Mouse (Mus musculus): ENCODE data around the gene Gm5426. TPM values are rescaled to one million over a fixed set of nuclear protein-coding genes. Genes with fewer than 3 reads are reported as not detected.
A peak's percentile ranks its signal among the peaks of the same experiment; 100 is the strongest.
"Not testable (repeated sequence)": the region's sequence is repeated elsewhere in the genome, so short reads cannot be mapped to it uniquely, and the experiment has no call there.

The Gm5426 gene
- total RNA-seq, 2 experiments from 2014 or later: not detected

DNA sequence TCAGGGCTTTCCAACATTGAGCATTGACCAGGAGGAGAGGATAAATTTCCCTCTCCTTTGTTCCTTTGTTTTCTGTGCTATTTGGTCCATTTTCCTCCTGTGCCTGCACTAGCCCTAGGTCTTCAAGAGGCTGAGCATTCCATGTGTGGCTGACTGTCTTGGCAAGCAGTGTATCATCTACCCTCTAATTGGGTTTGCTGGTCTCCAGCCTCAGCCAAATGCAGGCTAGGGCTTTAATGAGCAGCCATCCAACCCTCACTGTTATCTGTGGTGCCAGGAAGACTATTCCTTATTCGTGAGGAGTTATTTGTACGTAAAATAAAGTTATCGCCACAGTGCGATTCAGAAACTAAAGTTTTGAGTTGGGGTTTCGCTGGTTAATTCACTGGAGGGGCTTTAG, 2.2 kb downstream of the Gm5426 start:
- DNase-seq (ENCODE audit: low spot score): no peak

DNA sequence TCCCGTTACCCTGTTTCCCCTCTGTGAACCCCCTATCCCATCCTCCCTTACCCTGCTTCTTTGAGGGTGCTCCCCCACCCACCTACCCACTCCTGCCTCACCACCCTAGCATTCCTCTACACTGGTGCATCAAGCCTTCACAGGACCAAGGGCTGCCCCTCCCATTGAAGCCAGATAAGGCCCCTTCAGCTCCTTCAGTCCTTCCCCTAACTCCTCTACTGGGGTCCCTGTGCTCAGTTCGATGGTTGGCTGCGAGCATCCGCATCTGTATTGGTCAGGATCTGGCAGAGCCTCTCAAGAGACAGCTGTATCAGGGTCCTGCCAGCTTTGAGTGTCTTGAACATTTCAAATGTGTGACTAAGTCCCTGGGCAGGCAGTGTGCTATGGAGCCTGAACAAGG, 2.9 kb downstream of the Gm5426 start:
- not testable (repeated sequence) for DNase-seq (ENCODE audit: low spot score)

DNA sequence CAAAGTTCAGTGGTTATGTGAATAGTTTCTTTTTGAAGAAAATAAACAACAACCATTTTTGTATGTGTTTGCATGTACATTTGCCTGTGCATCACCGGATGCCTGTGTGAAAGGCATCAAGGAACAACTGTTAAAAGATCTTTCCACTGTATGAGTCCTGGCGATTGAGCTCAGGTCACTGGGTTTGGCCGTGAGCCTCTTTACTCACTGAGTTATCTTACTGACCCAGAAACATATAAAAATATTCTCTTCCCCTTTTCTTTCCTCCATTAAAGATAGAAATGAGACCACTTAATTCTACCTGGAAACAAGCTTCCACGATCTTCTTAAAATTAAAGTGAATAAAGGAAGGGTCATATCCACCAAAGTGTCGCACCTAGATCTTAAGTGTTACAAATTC, 10.2 kb downstream of the Gm5426 start:
- DNase-seq (ENCODE audit: low spot score): no peak

DNA sequence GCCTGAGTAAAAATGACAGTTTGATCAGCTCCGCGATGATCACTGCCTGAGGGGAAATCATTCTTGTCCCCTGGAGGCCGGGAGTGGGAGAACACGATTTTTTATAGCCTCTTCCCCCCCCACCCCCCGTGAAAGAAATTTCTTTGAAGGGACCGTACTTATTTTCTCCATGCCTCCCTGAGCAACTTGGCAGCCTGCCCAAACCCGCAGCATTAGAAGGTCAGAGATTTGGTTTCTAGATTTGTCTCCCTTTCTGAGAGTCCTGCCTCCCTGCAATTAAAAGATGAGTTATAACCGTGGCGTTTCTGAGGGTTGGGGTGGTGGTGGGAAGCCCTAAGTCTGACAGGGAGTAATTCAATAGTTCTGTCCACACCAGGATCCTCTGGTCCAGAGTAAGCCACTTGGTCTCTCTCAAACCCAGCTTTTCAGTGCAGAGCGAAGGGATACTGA, 11.9 kb downstream of the Gm5426 start:
- DNase-seq (ENCODE audit: low spot score): peak; percentile 19

DNA sequence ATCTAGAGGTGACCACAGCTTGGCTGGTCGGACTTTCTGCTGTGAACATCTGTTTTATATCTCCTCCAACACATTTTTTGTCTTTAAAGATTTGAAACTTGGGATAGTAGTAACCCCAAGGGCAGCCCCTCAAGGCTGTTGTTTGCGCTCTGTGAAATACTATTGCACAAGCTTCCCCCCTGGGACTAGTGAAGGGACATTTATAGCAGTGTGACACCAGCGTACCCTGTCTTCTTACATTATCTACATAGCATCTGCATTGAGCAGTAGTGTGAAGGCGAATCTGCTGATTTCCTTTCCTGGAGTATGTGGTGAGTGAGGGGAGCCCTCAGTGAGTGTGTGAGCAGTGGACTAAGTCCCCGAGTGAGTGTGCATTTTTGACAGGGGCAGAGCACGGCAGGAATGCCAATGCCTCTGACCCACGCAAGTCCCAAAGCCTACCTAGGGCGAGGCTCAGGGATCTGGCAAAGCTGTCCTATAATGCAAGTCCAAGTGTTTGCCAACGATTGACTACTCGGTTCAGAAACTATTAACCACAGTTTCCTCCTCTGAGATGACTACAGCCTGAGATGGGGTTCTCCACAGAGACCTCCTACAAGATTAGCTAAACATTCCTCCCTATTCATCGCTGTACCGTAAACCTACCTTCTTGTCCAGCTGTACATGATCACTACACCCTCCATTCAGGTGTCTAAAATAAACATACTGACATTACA, 14.2 kb downstream of the Gm5426 start:
- peak; percentile 35 for DNase-seq (ENCODE audit: low spot score)

DNA sequence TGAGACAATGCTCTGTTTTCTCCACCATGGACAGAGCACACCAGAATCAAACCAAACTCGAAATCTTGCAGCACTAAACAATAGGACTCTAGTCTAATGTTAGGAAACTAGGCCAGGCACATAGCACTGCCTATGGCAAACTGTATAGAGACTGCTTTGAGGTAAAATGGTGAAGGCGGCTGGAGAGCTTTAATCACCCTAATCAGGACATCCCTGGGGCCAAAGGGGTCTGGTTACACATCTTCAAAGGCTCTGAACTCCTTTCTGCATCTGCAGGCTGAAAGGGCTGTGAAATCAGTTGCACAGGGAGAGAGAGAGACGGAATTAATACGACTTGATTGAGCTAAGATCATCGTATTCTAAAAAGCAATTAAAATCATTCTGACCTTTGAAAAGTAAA, 16.9 kb downstream of the Gm5426 start:
- no peak for DNase-seq (ENCODE audit: low spot score)

DNA sequence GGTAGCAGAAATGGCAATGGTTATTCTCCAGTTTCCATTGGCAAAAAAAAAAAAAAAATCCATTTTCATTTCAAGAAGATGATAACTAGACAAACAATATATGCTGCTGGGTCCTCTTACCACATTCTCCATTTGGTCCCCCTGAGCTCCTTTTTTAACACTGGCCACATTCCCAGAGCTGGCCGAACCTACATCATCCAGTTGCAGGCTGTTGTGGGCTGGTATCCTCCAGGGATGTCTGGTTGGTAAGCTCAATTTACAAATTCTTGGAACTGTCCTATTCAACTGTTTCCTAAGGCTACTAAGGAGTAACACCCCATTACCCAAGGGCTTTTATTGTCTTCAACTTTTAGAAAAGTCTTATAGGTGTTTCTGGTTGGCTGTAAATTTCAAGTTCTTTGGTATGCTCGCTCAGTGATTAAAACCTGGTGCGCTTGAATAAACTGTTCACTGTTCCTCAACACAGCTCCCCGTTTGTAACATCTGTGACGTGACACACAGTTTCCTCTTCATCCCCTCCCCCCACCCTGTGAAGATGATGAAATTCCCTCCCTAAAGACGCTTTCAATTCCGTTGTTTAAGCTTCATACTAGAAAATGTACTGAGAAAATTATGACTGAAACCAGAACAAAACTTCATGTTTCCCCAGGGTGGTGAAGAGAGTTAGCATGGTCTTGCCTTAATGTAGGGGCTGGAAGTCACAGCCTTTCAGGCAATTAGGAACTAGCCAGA, 26.7 kb downstream of the Gm5426 start:
- DNase-seq (ENCODE audit: low spot score): peak; percentile 46

DNA sequence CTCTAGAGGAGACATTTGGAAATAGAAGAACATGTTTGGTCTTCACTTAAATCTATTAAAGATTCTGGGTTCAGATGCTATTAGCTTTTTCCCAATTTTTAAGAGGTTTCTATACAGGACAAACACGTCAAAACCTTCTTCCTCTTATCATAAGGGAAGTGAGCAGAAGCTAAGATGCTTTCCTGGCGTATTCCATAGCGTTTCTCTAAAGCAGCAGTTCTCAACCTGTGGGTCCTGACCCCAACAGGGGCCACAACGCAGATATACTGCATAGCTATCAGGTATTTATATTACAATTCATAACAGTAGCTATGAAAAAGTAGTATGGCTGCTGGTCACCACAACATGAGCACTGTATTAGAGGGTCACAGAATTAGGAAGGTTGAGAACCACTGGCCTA, 27.4 kb downstream of the Gm5426 start:
- DNase-seq (ENCODE audit: low spot score): no peak

DNA sequence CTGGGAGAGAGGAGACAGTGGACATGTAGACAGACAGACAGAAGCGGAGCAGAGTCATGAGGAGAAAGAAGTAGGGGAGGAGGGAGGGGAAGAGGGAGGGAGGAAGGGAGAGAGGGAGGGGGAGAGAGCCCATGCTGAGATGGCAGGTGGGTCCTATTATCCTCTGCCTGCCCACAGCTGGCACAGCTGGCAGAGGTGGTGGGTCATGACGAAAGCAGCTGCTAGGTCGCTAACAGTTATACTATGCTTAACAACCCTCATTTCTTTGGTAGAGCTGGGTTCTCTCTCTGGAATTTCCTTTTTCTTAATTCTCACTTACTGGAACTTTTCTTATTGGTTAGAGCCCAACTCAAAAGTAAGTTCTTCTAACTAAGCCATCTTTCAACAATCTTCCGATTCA, 28.9 kb downstream of the Gm5426 start:
- DNase-seq (ENCODE audit: low spot score): no peak

DNA sequence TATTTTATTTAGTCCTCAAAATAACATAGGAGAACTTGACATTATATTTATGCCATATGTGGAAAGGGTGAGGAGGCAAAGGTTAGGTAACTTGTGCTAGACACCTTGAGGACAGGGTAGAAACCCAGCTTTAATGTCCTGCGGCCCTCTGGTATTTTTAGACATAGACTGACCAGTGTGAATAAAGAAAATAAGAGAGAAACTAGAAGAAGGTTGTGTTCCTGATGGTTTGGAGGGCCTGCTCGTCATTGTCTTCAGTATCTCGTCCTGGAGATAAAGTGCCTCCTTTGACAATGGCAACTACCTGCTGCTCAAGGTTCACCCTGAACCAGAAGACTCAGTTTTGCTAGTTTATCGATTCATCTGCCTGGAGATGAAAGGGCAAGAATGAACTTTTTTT, 32.6 kb downstream of the Gm5426 start:
- DNase-seq (ENCODE audit: low spot score): no peak

DNA sequence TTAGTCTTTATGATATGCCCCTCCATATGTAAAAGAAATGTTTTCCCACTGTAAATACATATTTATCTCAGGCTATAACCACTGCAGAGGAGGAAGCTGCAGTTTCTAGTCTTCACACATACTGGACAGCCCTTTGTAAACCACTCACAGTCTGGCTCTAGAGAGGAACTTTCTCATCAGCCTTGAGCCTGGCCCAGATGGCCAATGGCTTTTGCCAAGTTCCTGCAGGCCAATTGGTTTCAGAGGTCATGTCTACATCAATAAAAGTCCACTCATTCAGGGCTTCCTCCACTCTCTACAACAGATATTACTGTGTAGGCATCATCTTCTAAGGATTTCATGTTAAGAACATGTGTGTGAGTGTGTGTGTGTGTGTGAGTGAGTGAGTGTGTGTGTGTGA, 35.1 kb downstream of the Gm5426 start:
- DNase-seq (ENCODE audit: low spot score): peak; percentile 58

DNA sequence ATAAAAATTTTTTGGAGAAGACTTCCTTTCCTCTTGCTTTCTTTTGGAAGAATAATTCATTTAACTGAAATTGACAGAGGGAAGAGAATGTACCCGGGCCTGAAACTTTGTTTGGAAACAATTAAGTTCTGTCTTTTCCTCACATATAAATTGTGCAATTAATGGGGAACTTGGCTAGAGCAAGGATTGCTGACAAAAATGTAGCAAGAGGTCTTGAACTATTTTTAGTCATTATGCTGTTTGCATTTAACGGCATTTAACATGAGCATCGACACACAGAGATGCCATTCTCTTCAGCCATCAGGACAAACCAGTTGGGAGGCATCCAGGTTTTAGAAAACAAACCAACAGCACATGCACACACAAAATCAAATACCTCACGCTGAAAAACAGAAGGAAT, 36.6 kb downstream of the Gm5426 start:
- no peak for DNase-seq (ENCODE audit: low spot score)

DNA sequence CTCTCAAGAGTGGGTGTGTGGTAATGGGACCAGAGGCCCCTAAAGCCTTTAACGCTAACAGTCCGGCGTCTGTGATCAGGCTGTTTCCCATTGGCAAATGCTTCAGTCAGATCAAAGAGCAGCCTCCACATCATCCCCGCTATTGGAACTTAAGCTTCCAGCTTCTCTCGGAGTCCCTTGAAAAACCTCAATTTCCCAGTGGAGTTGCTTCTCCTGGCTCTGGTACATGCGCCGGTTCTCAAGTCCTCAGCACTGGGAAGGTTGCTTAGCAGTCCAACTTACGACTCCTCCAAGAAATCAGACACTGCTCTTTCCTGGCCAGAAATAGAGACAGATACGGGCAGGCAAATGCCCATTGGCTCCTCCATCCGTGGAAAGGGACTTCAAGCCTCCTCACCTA, 37.4 kb downstream of the Gm5426 start:
- DNase-seq (ENCODE audit: low spot score): no peak

DNA sequence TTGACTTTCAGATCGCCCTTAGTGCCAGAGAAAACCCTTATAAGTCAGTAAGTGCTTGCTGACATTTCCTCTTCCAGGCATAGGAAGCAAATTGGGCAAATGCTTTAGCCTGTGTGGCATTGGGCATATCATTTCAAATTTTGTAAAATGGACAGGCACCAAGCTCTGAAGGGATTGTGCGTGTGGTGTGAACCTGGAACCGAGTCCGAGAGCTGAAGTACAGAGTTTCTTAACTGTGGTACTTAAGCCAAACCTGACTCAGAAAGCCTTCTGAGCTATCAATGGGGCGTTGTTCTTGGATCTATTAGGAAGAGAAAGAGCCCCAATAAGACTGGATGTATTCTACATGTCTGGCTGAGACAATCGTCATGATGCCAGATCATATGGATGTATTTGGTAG, 40.5 kb downstream of the Gm5426 start:
- DNase-seq (ENCODE audit: low spot score): no peak

DNA sequence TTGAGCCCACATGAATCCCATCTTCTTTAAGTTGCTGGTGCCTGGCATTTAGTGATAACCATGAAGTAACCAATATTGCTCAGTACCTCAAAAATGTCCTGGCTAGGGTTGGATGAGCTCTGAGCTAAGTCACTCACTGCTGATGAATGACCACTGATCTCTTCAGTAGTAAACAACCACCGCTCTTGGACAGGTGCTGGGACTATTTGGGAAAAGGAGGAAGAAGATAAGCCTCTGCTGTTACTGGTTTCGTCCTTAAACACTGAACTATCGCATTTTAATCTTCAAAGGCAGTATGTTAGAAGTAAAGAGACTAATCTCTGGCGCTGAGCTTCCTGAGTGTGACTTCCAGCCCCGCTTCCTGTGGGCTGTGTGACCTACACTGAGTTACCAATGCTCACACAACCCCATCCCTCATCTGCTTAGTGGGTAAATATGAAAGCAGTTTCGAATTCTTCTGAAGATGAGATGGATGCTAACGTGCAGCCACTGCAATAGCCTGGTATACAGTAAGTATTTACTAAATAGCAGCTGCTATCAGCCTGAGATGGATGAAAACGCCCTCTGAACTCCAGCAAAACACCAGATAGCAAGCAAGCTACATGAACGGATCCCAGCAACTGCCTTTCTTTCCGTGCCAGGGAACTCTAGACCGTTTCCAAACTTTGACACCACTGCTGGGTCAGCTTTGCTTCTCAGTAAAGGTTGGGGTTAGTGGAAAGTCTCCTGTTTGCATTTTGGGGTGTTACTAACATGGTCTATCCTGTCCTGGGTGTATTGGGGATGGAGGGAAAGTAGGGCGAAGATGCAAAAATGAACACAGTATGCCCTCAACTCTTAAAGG, 44.4 kb downstream of the Gm5426 start:
- no peak for DNase-seq (ENCODE audit: low spot score)

DNA sequence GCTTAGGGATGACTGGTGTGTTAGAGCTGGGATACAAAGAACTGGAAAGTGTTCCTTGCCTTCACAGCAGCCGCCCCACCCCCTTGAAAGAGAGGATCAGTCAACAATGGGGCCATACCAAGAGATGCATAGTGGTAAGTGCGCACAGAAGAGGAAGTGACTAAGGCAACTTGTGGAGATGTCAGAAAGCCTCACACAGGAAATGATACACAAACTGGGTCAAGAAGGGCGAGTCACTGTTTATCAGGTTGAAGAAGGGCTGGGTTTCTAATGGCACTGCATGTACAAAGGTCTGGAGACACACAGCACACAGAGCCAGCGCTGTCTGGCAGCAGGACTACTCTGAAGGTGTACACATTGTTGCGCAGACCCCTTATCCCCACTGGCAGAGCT, 45.0 kb downstream of the Gm5426 start:
- no peak for DNase-seq (ENCODE audit: low spot score)

DNA sequence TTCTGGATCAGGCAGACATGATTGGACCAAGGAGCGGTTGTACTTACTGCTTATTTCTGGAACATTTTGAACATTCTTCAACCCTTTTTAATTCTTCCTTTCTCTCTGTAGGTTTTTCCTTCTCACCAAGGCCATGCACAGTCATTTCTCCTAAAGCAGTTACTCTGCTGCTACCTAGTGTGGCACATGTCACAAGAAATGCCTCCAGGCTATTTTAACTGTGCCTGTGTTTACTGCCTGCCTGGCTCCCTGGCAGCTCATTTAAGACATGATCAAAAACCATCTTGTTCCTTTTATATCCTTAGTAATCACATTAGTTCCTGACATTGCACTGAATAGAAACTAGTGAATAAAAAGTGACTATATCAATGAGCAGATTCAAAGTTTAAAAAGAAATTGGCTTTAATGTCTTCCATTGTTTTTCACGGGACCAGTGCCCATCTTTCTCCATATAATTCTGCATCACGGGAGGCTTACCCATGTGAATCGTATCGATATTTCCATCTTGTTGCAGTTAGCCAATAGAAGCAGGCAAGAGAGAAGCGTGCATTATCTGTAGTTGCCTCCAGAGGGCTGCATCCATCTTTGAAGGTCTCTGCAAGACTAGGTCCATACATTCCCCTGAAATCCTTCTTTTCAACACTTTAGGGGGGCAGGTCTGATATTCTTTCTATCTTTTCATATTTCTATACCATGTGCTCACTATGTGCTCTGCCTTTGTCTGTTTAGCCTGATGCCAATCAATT, 45.7 kb downstream of the Gm5426 start:
- peak; percentile 22 for DNase-seq (ENCODE audit: low spot score)

DNA sequence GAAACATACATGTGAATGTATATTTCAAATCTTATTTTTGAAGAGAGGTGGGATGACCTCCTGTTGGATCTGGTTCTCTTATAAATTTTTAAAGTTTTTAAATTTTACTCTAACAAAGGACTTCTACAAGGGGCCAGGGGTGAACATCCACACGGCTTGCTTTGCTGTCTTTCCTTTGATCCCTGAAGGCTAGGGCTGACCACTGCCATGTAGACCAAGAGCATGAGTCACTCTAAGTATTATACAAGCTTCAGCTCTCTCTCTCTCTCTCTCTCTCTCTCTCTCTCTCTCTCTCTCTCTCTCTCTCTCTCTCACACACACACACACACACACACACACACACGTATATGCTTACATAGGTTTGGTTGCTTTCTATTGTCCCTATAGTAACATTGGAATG, 48.6 kb downstream of the Gm5426 start:
- no peak for DNase-seq (ENCODE audit: low spot score)

DNA sequence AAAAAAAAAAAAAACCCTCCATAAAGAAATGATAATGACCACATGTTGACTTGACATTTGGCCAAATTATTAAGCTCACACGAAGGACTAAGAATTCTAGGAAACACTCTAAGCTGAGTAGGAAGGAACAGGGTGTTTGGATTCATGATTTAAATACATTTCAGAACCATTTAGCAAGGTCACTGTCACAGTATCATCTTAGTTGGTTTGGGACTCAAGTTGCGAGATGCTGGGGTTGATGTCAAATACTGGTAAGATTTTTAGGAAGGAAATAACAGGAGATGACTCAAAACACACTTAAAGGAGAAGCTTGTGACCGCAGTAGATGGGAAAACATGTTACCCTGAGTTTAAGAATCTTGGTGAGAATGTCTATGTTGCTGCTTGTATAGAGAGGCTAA, 49.2 kb downstream of the Gm5426 start:
- no peak for DNase-seq (ENCODE audit: low spot score)

Measured in gastrocnemius, adult 18-20 months (tissue).